Mouse (Mus musculus): ENCODE measurements around the gene Mpeg1. TPM values are rescaled to one million over a fixed set of nuclear protein-coding genes. Genes with fewer than 3 reads are reported as not detected.

The Mpeg1 gene
- polyA plus RNA-seq, 1 experiment from 2014 or later: 0.55 TPM

- no peak for DNase-seq (ENCODE audit: low spot score)
- Histone ChIP-seq H3K27ac (ENCODE audit: low read depth, low read length) (no peak overlapping the region), H3K4me3 (ENCODE audit: low read depth, low read length) (no peak overlapping the region), H3K9ac (ENCODE audit: low read length) (no peak overlapping the region), H3K9me3 (replicated peaks; ENCODE audit: control insufficient read depth, low read length) (no peaks in the 10 kb centered on the region), H3K36me3 (ENCODE audit: control insufficient read depth, insufficient read depth, low read length) (no peaks in the 10 kb centered on the region), H3K4me2 (ENCODE audit: low read length) (no peak overlapping the region), H3K4me1 (ENCODE audit: control insufficient read depth, insufficient read depth, low read length) (no peaks in the 10 kb centered on the region), H3K27me3 (replicated peaks; ENCODE audit: control insufficient read depth, insufficient read depth, low read length) (no peaks in the 10 kb centered on the region)
- ATAC-seq: no peak
- 86% methylated on average over 4 of the region's 4 CpGs for WGBS
Observed at GRCm38 (mm10) chr19:12435011-12435416, 25.6 kb upstream of the Mpeg1 start.

- H3K36me3 ChIP-seq (ENCODE audit: control insufficient read depth, insufficient read depth, low read length): no peaks in the 10 kb centered on the region
- 83% methylated on average over 4 of the region's 4 CpGs for WGBS
- ATAC-seq: no peak
Observed at GRCm38 (mm10) chr19:12435750-12436524, 24.6 kb upstream of the Mpeg1 start.

GRCm38 (mm10) chr19:12439581-12439980 is 21.0 kb upstream of the Mpeg1 start:
- H3K4me3 ChIP-seq (ENCODE audit: low read depth, low read length): no peak overlapping the region
- ATAC-seq: no peak
- H3K27me3 ChIP-seq (replicated peaks; ENCODE audit: control insufficient read depth, insufficient read depth, low read length): no peaks in the 10 kb centered on the region
- H3K27ac ChIP-seq (ENCODE audit: low read depth, low read length): no peak overlapping the region
- no peak overlapping the region for H3K4me2 ChIP-seq (ENCODE audit: low read length)
- H3K4me1 ChIP-seq (ENCODE audit: control insufficient read depth, insufficient read depth, low read length): no peaks in the 10 kb centered on the region
- 50% methylated on average over 1 of the region's 1 CpGs for WGBS
- no peaks in the 10 kb centered on the region for H3K36me3 ChIP-seq (ENCODE audit: control insufficient read depth, insufficient read depth, low read length)
- H3K9ac ChIP-seq (ENCODE audit: low read length): no peak overlapping the region
- H3K9me3 ChIP-seq (replicated peaks; ENCODE audit: control insufficient read depth, low read length): no peaks in the 10 kb centered on the region
- no peak for DNase-seq (ENCODE audit: low spot score)

More at GRCm38 (mm10) chr19:12435750-12436524, 24.6 kb upstream of the Mpeg1 start:
- Histone ChIP-seq H3K27me3 (replicated peaks; ENCODE audit: control insufficient read depth, insufficient read depth, low read length) (no peaks in the 10 kb centered on the region), H3K9ac (ENCODE audit: low read length) (no peak overlapping the region), H3K9me3 (replicated peaks; ENCODE audit: control insufficient read depth, low read length) (no peaks in the 10 kb centered on the region), H3K4me1 (ENCODE audit: control insufficient read depth, insufficient read depth, low read length) (no peaks in the 10 kb centered on the region), H3K27ac (ENCODE audit: low read depth, low read length) (no peak overlapping the region), H3K4me2 (ENCODE audit: low read length) (no peak overlapping the region), H3K4me3 (ENCODE audit: low read depth, low read length) (no peak overlapping the region)
- no peak for DNase-seq (ENCODE audit: low spot score)

GRCm38 (mm10) chr19:12440103-12440725 is 20.4 kb upstream of the Mpeg1 start:
- H3K27me3 ChIP-seq (replicated peaks; ENCODE audit: control insufficient read depth, insufficient read depth, low read length): no peaks in the 10 kb centered on the region
- no peak overlapping the region for H3K27ac ChIP-seq (ENCODE audit: low read depth, low read length)
- no peak overlapping the region for H3K9ac ChIP-seq (ENCODE audit: low read length)
- no peak overlapping the region for H3K4me2 ChIP-seq (ENCODE audit: low read length)
- ATAC-seq: no peak
- no peaks in the 10 kb centered on the region for H3K4me1 ChIP-seq (ENCODE audit: control insufficient read depth, insufficient read depth, low read length)
- H3K36me3 ChIP-seq (ENCODE audit: control insufficient read depth, insufficient read depth, low read length): no peaks in the 10 kb centered on the region
- no peak for DNase-seq (ENCODE audit: low spot score)
- WGBS: 68% methylated on average over 5 of the region's 5 CpGs
- no peak overlapping the region for H3K4me3 ChIP-seq (ENCODE audit: low read depth, low read length)
- H3K9me3 ChIP-seq (replicated peaks; ENCODE audit: control insufficient read depth, low read length): no peaks in the 10 kb centered on the region

- Histone ChIP-seq H3K36me3 (ENCODE audit: control insufficient read depth, insufficient read depth, low read length) (no peaks in the 10 kb centered on the region), H3K9me3 (replicated peaks; ENCODE audit: control insufficient read depth, low read length) (no peaks in the 10 kb centered on the region), H3K9ac (ENCODE audit: low read length) (no peak overlapping the region), H3K4me1 (ENCODE audit: control insufficient read depth, insufficient read depth, low read length) (no peaks in the 10 kb centered on the region), H3K27me3 (replicated peaks; ENCODE audit: control insufficient read depth, insufficient read depth, low read length) (no peaks in the 10 kb centered on the region), H3K4me3 (ENCODE audit: low read depth, low read length) (no peak overlapping the region), H3K4me2 (ENCODE audit: low read length) (no peak overlapping the region), H3K27ac (ENCODE audit: low read depth, low read length) (no peak overlapping the region)
- no peak for ATAC-seq
- no peak for DNase-seq (ENCODE audit: low spot score)
- 83% methylated on average over 4 of the region's 4 CpGs for WGBS
Observed at GRCm38 (mm10) chr19:12442560-12442959, 18.0 kb upstream of the Mpeg1 start.

GRCm38 (mm10) chr19:12445014-12445413 is 15.6 kb upstream of the Mpeg1 start:
- Histone ChIP-seq H3K4me2 (ENCODE audit: low read length) (no peak overlapping the region), H3K27ac (ENCODE audit: low read depth, low read length) (no peak overlapping the region), H3K4me3 (ENCODE audit: low read depth, low read length) (no peak overlapping the region), H3K36me3 (ENCODE audit: control insufficient read depth, insufficient read depth, low read length) (no peaks in the 10 kb centered on the region), H3K9ac (ENCODE audit: low read length) (no peak overlapping the region), H3K4me1 (ENCODE audit: control insufficient read depth, insufficient read depth, low read length) (no peaks in the 10 kb centered on the region), H3K27me3 (replicated peaks; ENCODE audit: control insufficient read depth, insufficient read depth, low read length) (no peaks in the 10 kb centered on the region), H3K9me3 (replicated peaks; ENCODE audit: control insufficient read depth, low read length) (no peaks in the 10 kb centered on the region)
- 81% methylated on average over 3 of the region's 3 CpGs for WGBS
- DNase-seq (ENCODE audit: low spot score) (no peak), ATAC-seq (no peak)

GRCm38 (mm10) chr19:12457401-12458066 is 3.0 kb upstream of the Mpeg1 start:
- H3K9ac ChIP-seq (ENCODE audit: low read length): no peak overlapping the region
- 81% methylated on average over 12 of the region's 12 CpGs for WGBS

GRCm38 (mm10) chr19:12459516-12459915 is 1.1 kb upstream of the Mpeg1 start:
- Histone ChIP-seq H3K27ac (ENCODE audit: low read depth, low read length) (no peak overlapping the region), H3K4me3 (ENCODE audit: low read depth, low read length) (no peak overlapping the region), H3K4me2 (ENCODE audit: low read length) (no peak overlapping the region), H3K36me3 (ENCODE audit: control insufficient read depth, insufficient read depth, low read length) (no peaks in the 10 kb centered on the region), H3K4me1 (ENCODE audit: control insufficient read depth, insufficient read depth, low read length) (no peaks in the 10 kb centered on the region), H3K9me3 (replicated peaks; ENCODE audit: control insufficient read depth, low read length) (no peaks in the 10 kb centered on the region), H3K27me3 (replicated peaks; ENCODE audit: control insufficient read depth, insufficient read depth, low read length) (no peaks in the 10 kb centered on the region), H3K9ac (ENCODE audit: low read length) (no peak overlapping the region)
- 82% methylated on average over 4 of the region's 4 CpGs for WGBS
- ATAC-seq: no peak
- no peak for DNase-seq (ENCODE audit: low spot score)

More at GRCm38 (mm10) chr19:12457401-12458066, 3.0 kb upstream of the Mpeg1 start:
- Histone ChIP-seq H3K36me3 (ENCODE audit: control insufficient read depth, insufficient read depth, low read length) (no peaks in the 10 kb centered on the region), H3K4me2 (ENCODE audit: low read length) (no peak overlapping the region), H3K27me3 (replicated peaks; ENCODE audit: control insufficient read depth, insufficient read depth, low read length) (no peaks in the 10 kb centered on the region), H3K27ac (ENCODE audit: low read depth, low read length) (no peak overlapping the region), H3K4me3 (ENCODE audit: low read depth, low read length) (no peak overlapping the region), H3K9me3 (replicated peaks; ENCODE audit: control insufficient read depth, low read length) (no peaks in the 10 kb centered on the region), H3K4me1 (ENCODE audit: control insufficient read depth, insufficient read depth, low read length) (no peaks in the 10 kb centered on the region)
- ATAC-seq (no peak), DNase-seq (ENCODE audit: low spot score) (no peak)

Data from forebrain, embryonic 14.5 days (tissue).